Mouse (Mus musculus): ENCODE results near the gene Pcdh17. TPM values are rescaled to one million over a fixed set of nuclear protein-coding genes. Genes with fewer than 3 reads are reported as not detected.

Pcdh17 gene
- 5.7 and 7.0 TPM in 2 replicates for polyA plus RNA-seq (2014; fragmentation: Nextera tagmentation; extraction: Ambion mirVana)

GRCm38 (mm10) chr14:84443288-84443686, at the start of gene Pcdh17:
Gene Pcdh17 (plus strand): TSS chr14:84443563.
- 0% methylated on average over 31 of the region's 31 CpGs for WGBS
- H3K4me1 ChIP-seq (ENCODE audit: control insufficient read depth, insufficient read depth, low read length): no peaks in the 10 kb centered on the region; the same call in 1 of the 2 replicates
- peak within 1 kb of the TSS; percentile 88 for H3K4me2 ChIP-seq (ENCODE audit: low read depth, low read length)
- H3K9ac ChIP-seq (replicated peaks; ENCODE audit: low read length): peak within 1 kb of the TSS; percentile 48
- H3K27ac ChIP-seq (replicated peaks; ENCODE audit: low read depth, low read length): peak within 1 kb of the TSS; percentile 57
- peak within 1 kb of the TSS; percentile 59 for H3K4me3 ChIP-seq (ENCODE audit: low read depth, low read length)
- peaks cover 20% of the 10 kb centered on the region for H3K27me3 ChIP-seq (ENCODE audit: control insufficient read depth, insufficient read depth, low read length)
- no peaks in the 10 kb centered on the region for H3K36me3 ChIP-seq (replicated peaks; ENCODE audit: control insufficient read depth, insufficient read depth, low read depth, low read length)
- no peaks in the 10 kb centered on the region for H3K9me3 ChIP-seq (replicated peaks; ENCODE audit: control insufficient read depth, low read length)
- peak; percentile 97 for DNase-seq (ENCODE audit: low spot score)
- ATAC-seq (replicated peaks; ENCODE audit: insufficient number of reproducible peaks, low FRiP score, low TSS enrichment, low read depth): peak; percentile 93

- H3K27me3 ChIP-seq (ENCODE audit: control insufficient read depth, insufficient read depth, low read length): no peaks in the 10 kb centered on the region
- no peaks in the 10 kb centered on the region for H3K9me3 ChIP-seq (replicated peaks; ENCODE audit: control insufficient read depth, low read length)
- ATAC-seq (replicated peaks; ENCODE audit: insufficient number of reproducible peaks, low FRiP score, low TSS enrichment, low read depth): no peak
- H3K9ac ChIP-seq (replicated peaks; ENCODE audit: low read length): no peak overlapping the region
- H3K4me1 ChIP-seq (ENCODE audit: control insufficient read depth, insufficient read depth, low read length): no peaks in the 10 kb centered on the region
- no peak for DNase-seq (ENCODE audit: low spot score)
- no peak overlapping the region for H3K4me2 ChIP-seq (ENCODE audit: low read depth, low read length)
- 84% methylated on average over 1 of the region's 1 CpGs for WGBS
- no peak overlapping the region for H3K4me3 ChIP-seq (ENCODE audit: low read depth, low read length)
- no peaks in the 10 kb centered on the region for H3K36me3 ChIP-seq (replicated peaks; ENCODE audit: control insufficient read depth, insufficient read depth, low read depth, low read length)
- H3K27ac ChIP-seq (replicated peaks; ENCODE audit: low read depth, low read length): no peak overlapping the region
These were observed 46.2 kb upstream of the Pcdh17 start for GRCm38 (mm10) chr14:84397137-84397536.

- Histone ChIP-seq H3K9me3 (replicated peaks; ENCODE audit: control insufficient read depth, low read length) (no peaks in the 10 kb centered on the region), H3K9ac (replicated peaks; ENCODE audit: low read length) (no peak overlapping the region), H3K4me2 (ENCODE audit: low read depth, low read length) (no peak overlapping the region), H3K27me3 (ENCODE audit: control insufficient read depth, insufficient read depth, low read length) (no peaks in the 10 kb centered on the region), H3K4me3 (ENCODE audit: low read depth, low read length) (no peak overlapping the region), H3K4me1 (ENCODE audit: control insufficient read depth, insufficient read depth, low read length) (no peaks in the 10 kb centered on the region), H3K36me3 (replicated peaks; ENCODE audit: control insufficient read depth, insufficient read depth, low read depth, low read length) (no peaks in the 10 kb centered on the region), H3K27ac (replicated peaks; ENCODE audit: low read depth, low read length) (no peak overlapping the region)
- ATAC-seq (replicated peaks; ENCODE audit: insufficient number of reproducible peaks, low FRiP score, low TSS enrichment, low read depth) (no peak), DNase-seq (ENCODE audit: low spot score) (no peak)
- 66% methylated on average over 2 of the region's 2 CpGs for WGBS
These were observed 18.6 kb upstream of the Pcdh17 start for GRCm38 (mm10) chr14:84424736-84425135.

- H3K9ac ChIP-seq (replicated peaks; ENCODE audit: low read length): no peak overlapping the region
- H3K4me1 ChIP-seq (ENCODE audit: control insufficient read depth, insufficient read depth, low read length): no peaks in the 10 kb centered on the region
- no peaks in the 10 kb centered on the region for H3K27me3 ChIP-seq (ENCODE audit: control insufficient read depth, insufficient read depth, low read length)
- H3K4me2 ChIP-seq (ENCODE audit: low read depth, low read length): no peak overlapping the region
- ATAC-seq (replicated peaks; ENCODE audit: insufficient number of reproducible peaks, low FRiP score, low TSS enrichment, low read depth): no peak
- no peak overlapping the region for H3K4me3 ChIP-seq (ENCODE audit: low read depth, low read length)
- no peaks in the 10 kb centered on the region for H3K36me3 ChIP-seq (replicated peaks; ENCODE audit: control insufficient read depth, insufficient read depth, low read depth, low read length)
- no peak overlapping the region for H3K27ac ChIP-seq (replicated peaks; ENCODE audit: low read depth, low read length)
- no peaks in the 10 kb centered on the region for H3K9me3 ChIP-seq (replicated peaks; ENCODE audit: control insufficient read depth, low read length)
- no peak for DNase-seq (ENCODE audit: low spot score)
These were observed 16.7 kb upstream of the Pcdh17 start for GRCm38 (mm10) chr14:84426616-84427015.

GRCm38 (mm10) chr14:84438066-84438770, 5.1 kb upstream of the Pcdh17 start:
- no peak overlapping the region for H3K9ac ChIP-seq (replicated peaks; ENCODE audit: low read length)
- H3K4me3 ChIP-seq (ENCODE audit: low read depth, low read length): no peak overlapping the region
- H3K4me1 ChIP-seq (ENCODE audit: control insufficient read depth, insufficient read depth, low read length): no peaks in the 10 kb centered on the region
- no peaks in the 10 kb centered on the region for H3K9me3 ChIP-seq (replicated peaks; ENCODE audit: control insufficient read depth, low read length)
- no peaks in the 10 kb centered on the region for H3K36me3 ChIP-seq (replicated peaks; ENCODE audit: control insufficient read depth, insufficient read depth, low read depth, low read length)
- no peak overlapping the region for H3K27ac ChIP-seq (replicated peaks; ENCODE audit: low read depth, low read length)
- WGBS: 29% methylated on average over 11 of the region's 11 CpGs
- H3K4me2 ChIP-seq (ENCODE audit: low read depth, low read length): no peak overlapping the region
- ATAC-seq (replicated peaks; ENCODE audit: insufficient number of reproducible peaks, low FRiP score, low TSS enrichment, low read depth) (no peak), DNase-seq (ENCODE audit: low spot score) (peak; percentile 81)
- H3K27me3 ChIP-seq (ENCODE audit: control insufficient read depth, insufficient read depth, low read length): no peaks in the 10 kb centered on the region

- H3K4me2 ChIP-seq (ENCODE audit: low read depth, low read length): no peak overlapping the region
- ATAC-seq (replicated peaks; ENCODE audit: insufficient number of reproducible peaks, low FRiP score, low TSS enrichment, low read depth) (no peak), DNase-seq (ENCODE audit: low spot score) (peak; percentile 64)
- H3K36me3 ChIP-seq (replicated peaks; ENCODE audit: control insufficient read depth, insufficient read depth, low read depth, low read length): no peaks in the 10 kb centered on the region
- H3K27ac ChIP-seq (replicated peaks; ENCODE audit: low read depth, low read length): no peak overlapping the region
- H3K27me3 ChIP-seq (ENCODE audit: control insufficient read depth, insufficient read depth, low read length): no peaks in the 10 kb centered on the region
- WGBS: 13% methylated on average over 2 of the region's 2 CpGs
- H3K4me1 ChIP-seq (ENCODE audit: control insufficient read depth, insufficient read depth, low read length): no peaks in the 10 kb centered on the region
- H3K4me3 ChIP-seq (ENCODE audit: low read depth, low read length): no peak overlapping the region
- H3K9me3 ChIP-seq (replicated peaks; ENCODE audit: control insufficient read depth, low read length): no peaks in the 10 kb centered on the region
- H3K9ac ChIP-seq (replicated peaks; ENCODE audit: low read length): no peak overlapping the region
These were observed 2.5 kb upstream of the Pcdh17 start for GRCm38 (mm10) chr14:84440903-84441302.

- no peaks in the 10 kb centered on the region for H3K9me3 ChIP-seq (replicated peaks; ENCODE audit: control insufficient read depth, low read length)
- H3K4me3 ChIP-seq (ENCODE audit: low read depth, low read length): peak overlapping the region; percentile 59
- peaks cover 14% of the 10 kb centered on the region for H3K27me3 ChIP-seq (ENCODE audit: control insufficient read depth, insufficient read depth, low read length)
- H3K36me3 ChIP-seq (replicated peaks; ENCODE audit: control insufficient read depth, insufficient read depth, low read depth, low read length): no peaks in the 10 kb centered on the region
- H3K4me1 ChIP-seq (ENCODE audit: control insufficient read depth, insufficient read depth, low read length): no peaks in the 10 kb centered on the region; the same call in 1 of the 2 replicates
- H3K9ac ChIP-seq (replicated peaks; ENCODE audit: low read length): peak overlapping the region; percentile 48
- 1% methylated on average over 29 of the region's 30 CpGs for WGBS
- peak overlapping the region; percentile 88 for H3K4me2 ChIP-seq (ENCODE audit: low read depth, low read length)
- ATAC-seq (replicated peaks; ENCODE audit: insufficient number of reproducible peaks, low FRiP score, low TSS enrichment, low read depth) (peak; percentile 71), DNase-seq (ENCODE audit: low spot score) (peak; percentile 65)
- peak overlapping the region; percentile 57 for H3K27ac ChIP-seq (replicated peaks; ENCODE audit: low read depth, low read length)
These were observed 655 bp upstream of the Pcdh17 start for GRCm38 (mm10) chr14:84442528-84443287.

GRCm38 (mm10) chr14:84443761-84444160, 398 bp downstream of the Pcdh17 start:
- peak overlapping the region; percentile 36 for H3K9ac ChIP-seq (replicated peaks; ENCODE audit: low read length)
- peaks cover 24% of the 10 kb centered on the region for H3K27me3 ChIP-seq (ENCODE audit: control insufficient read depth, insufficient read depth, low read length)
- WGBS: under 1% methylated on average over 13 of the region's 13 CpGs
- no peaks in the 10 kb centered on the region for H3K9me3 ChIP-seq (replicated peaks; ENCODE audit: control insufficient read depth, low read length)
- peak overlapping the region; percentile 59 for H3K4me3 ChIP-seq (ENCODE audit: low read depth, low read length)
- no peaks in the 10 kb centered on the region; the same call in 1 of the 2 replicates for H3K4me1 ChIP-seq (ENCODE audit: control insufficient read depth, insufficient read depth, low read length)
- DNase-seq (ENCODE audit: low spot score) (no peak), ATAC-seq (replicated peaks; ENCODE audit: insufficient number of reproducible peaks, low FRiP score, low TSS enrichment, low read depth) (no peak)
- peak overlapping the region; percentile 88 for H3K4me2 ChIP-seq (ENCODE audit: low read depth, low read length)
- no peaks in the 10 kb centered on the region for H3K36me3 ChIP-seq (replicated peaks; ENCODE audit: control insufficient read depth, insufficient read depth, low read depth, low read length)
- H3K27ac ChIP-seq (replicated peaks; ENCODE audit: low read depth, low read length): no peak overlapping the region
